Mouse (Mus musculus): ENCODE measurements around the gene Prss58.

Gene Prss58

DNA sequence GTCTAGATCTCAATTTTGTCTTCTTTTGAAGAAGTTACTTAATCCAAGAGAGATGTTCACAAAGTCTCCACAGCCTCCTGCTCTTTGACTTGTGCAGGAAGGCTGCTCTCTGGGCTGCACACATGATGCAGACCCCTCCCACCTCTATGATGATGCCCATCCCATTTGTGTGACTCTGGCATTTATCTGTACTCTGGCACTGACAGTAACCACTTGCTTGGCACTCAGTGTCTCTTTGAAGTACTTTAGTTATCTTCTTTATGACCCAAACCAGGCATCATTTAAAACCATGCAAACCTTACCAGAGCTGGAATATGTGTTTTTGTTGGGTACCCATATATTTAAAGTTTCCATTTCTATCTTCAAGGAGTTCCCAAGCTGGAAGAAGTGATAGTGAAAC lies at the start of gene Prss58:
Gene Prss58, minus strand, starts transcription at position 101 of the 400 bp plus-strand sequence.
- no peak for DNase-seq

DNA sequence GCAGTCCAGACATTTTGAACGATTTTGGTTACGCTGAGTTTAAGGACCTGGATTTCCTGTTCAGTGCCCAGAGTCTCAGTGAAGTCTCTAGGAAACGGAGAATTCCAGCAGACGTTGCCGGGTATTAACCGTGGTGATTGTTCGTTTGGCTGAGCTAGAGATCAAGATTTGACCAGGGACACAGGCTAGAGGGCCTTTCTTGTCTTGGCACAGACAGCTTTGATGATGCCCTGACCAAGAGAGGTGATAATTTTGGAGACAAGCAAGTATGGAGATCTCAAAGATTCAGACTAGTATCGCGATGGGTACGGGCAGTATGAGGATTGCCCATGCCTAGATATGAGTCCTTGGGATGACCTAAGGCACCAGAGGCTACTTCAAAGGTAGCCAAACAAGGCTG lies 40.3 kb upstream of the Prss58 start, which contains the start of gene 1700074P13Rik:
Gene 1700074P13Rik, minus strand, starts transcription at position 101 of the 400 bp plus-strand sequence.
- DNase-seq: no peak

DNA sequence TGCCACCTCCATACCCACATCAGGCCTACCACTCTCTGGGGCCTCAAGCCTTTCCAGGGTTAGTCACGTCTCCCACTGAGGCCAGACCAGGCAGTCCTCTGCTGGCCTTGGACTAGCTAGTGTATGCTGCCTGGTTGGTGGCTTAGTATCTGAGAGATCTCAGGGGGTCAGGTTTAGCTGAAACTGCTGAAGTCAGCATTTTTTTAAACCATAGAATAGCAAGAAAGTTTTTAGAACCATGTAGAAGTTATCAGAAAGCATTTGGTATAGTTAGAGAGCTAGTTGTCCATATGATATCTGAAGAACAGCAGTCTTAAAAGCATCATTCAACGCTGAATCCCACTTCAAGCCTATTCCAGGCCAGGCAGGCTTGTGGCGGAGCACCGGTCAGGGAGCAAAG lies 19.8 kb upstream of the Prss58 start:
- DNase-seq: no peak

DNA sequence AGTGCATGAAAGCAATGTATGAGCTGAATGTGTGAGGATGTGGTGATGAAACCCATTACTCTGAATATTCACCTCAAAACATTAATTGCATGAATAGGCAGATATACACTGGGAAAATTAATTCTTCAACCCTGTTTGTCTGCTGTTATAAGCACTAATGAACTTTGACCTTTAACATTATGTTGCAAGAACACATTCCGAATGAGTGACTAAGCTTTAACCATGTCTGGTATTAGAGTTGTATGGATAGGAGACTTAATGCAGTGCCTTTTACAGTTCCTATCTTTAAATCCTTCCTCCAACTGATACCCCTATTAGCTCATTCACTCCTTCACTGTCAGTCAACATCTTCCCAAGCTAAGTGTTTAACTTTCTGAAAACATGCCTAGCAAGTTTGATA lies 5.5 kb downstream of the Prss58 start:
- DNase-seq: no peak

DNA sequence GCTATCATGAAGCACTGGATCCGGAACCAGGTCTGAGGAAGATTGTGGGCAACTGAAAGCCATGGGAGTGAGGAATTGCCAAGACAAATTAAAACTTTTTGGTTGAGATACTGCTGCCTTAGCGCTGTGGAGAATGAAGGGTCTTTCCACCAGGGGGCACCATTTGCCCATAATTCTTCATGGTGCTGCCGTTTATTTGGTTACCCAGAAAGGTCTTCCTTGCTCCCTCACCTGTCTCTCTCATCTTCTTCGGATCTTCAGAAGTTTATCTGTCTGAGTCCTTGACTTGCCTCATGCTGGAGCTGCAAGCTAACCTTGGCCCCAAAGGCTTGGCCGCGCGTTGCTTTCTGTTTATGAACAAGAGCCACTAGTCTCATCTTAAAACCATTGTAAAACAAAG lies 6.6 kb downstream of the Prss58 start:
- no peak for DNase-seq

DNA sequence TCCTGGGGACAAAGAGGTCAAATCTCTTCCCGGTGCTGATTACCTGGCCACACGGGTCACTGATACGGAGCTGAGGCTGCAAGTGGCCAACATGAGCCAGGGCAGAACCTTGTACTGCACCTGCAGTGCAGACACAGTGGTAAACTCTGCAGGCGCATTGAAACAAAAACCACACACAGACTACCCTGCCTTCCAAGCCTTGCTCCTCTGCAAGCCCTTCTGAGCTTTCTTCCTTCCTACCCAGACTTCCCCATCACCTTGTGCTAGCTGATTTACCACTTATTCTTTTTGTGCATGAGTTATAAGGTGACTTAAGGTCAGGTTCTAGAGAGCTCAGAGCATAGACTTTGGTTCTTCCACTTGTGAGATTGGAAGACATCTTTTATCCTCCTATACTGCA lies 8.4 kb downstream of the Prss58 start:
- DNase-seq: no peak

DNA sequence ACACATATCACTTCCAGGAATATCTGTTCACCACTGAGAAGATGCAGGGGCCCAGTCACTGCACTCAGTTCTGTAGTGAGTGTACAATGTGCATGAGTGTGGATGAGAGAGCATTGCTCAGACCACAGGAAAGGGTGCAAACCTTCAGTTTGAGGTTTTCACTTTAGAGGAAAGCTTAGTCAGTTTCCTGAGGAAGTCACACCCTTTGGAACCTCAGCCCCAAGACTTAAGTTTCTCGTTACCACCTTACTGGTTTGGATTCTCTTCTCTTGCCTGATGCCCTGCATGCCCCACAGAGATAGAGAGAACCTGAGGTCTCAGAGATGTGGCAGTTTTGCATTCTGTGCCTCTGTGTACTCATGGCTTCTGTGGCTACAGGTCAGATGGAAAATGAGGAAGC lies 9.2 kb downstream of the Prss58 start:
- DNase-seq: no peak

DNA sequence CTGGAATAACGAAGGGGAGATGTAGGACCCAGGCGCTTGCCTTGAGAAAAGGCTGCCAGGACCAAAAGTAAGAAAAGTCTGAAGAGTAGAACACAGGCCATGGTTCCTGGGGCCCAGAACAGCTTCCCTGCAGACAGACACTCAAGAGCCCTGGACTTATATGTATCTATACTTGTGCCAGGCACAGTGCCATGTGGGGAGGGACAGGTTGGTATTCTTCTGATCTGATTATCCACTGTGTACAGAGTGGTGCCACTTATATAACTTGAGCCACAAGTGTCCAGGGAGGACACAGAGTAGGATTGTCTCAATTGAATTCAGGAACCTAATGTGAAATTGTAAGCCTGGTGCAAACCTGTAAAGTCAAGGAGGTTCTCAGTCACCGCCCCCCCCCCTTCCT lies 12.8 kb downstream of the Prss58 start, which contains the start of gene Moxd2:
Gene Moxd2, minus strand, starts transcription at position 101 of the 400 bp plus-strand sequence.
- DNase-seq: no peak

DNA sequence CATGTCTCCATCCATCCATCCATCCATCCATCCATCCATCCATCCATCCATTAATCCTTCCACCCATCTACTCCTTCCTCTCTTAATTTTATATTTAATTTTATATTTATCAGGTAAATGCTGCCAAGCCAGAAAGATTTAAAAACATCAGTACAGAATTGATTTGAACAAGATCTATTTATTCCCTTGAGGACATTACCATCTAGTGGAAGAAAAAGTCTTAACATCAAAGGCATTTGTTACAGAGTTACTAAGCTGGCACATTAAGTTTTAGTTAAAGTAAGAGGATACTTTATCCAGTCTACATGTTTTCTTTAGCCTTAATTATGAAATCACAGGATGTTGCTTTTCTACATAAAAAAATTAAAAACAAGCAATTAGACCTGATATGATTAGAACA lies 54.9 kb downstream of the Prss58 start:
- DNase-seq: no peak
